Mouse (Mus musculus): ENCODE measurements at regions not wholly inside any gene's neighbourhood (a gene's known extent, or its start where the extent isn't known, plus 50 kb on each side); places are given as distances from the start of the nearest gene placed in this dataset.

DNA sequence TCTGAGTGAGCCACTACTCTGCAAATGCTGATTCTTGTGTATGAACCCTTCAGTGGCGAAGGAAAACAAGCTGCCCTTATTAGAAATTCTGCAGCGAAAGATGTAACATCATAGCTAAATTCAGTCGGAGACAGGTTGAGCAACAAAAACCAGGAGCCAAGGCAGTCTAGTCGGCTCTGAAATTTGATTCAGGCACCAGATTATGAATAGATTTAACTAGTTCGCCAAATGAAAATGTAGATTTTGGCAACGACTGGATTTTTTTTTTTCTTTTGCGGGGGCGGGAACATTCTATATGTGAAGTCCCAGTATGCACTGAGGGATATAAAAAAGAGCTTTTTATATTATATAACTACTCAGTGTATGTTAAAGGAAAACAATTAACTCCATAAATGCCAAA is 847.9 kb downstream of the Kcnj2 start:
- Histone ChIP-seq H3K36me3 (replicated peaks) (no peaks in the 10 kb centered on the region), H3K4me3 (no peak overlapping the region), H3K27me3 (replicated peaks; ENCODE audit: low read depth, poor library complexity, severe bottlenecking) (no peaks in the 10 kb centered on the region), H3K4me1 (no peaks in the 10 kb centered on the region), H3K27ac (replicated peaks) (no peak overlapping the region), H3K9me3 (no peaks in the 10 kb centered on the region)
- WGBS: 90% methylated on average over 8 of the region's 8 CpGs
- no peak for DNase-seq (ENCODE audit: low spot score)

DNA sequence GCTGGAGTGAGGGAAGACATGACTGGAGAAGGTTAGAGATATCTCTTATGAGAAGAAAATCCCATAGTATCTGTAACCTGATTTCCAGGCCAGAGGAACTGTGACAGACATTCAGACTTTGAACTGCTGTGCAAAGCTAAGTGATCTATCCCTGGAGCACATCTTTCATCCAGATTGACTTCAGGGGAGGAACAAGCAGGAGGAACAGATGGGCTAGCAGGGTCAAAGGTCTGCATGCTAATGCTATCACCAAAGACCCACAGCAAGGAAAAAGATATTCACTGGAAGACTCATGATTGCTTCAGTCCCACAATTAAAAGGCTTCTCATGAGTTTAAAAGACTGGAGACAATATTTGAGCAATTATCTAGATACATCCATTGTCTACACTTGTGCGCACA is 855.7 kb upstream of the Sox9 start:
- Histone ChIP-seq H3K4me3 (no peak overlapping the region), H3K27ac (replicated peaks) (no peak overlapping the region), H3K36me3 (replicated peaks) (no peaks in the 10 kb centered on the region), H3K27me3 (replicated peaks; ENCODE audit: low read depth, poor library complexity, severe bottlenecking) (no peaks in the 10 kb centered on the region), H3K4me1 (peaks cover 15% of the 10 kb centered on the region), H3K9me3 (no peaks in the 10 kb centered on the region)
- no peak for DNase-seq (ENCODE audit: low spot score)
- 95% methylated on average over 1 of the region's 1 CpGs for WGBS

DNA sequence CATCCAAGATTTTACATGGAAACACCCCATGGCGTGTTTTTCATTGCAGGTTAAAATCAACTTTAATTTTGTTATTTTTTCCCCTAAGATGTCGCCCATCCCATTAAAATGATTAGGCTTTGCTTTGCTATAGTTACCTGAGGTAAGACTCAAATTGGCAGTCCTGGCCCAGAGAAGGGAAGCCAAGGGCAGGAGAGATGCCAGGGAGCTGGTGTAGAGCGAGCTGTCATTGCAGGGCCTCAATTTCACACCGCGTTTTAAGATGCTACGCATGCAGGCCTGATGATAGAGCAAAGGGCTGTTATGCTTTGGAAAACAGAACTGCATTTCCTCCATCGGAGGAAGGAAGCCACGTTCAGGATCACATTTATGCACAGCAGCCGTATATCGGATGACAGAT is 852.7 kb upstream of the Sox9 start:
- H3K27me3 ChIP-seq (replicated peaks; ENCODE audit: low read depth, poor library complexity, severe bottlenecking): no peaks in the 10 kb centered on the region
- no peak for DNase-seq (ENCODE audit: low spot score)
- H3K27ac ChIP-seq (replicated peaks): 0 out of 2 replicates have a peak overlapping the region, but pooled peaks have one; percentile 48
- no peaks in the 10 kb centered on the region for H3K9me3 ChIP-seq
- H3K36me3 ChIP-seq (replicated peaks): no peaks in the 10 kb centered on the region
- peaks cover 13% of the 10 kb centered on the region for H3K4me1 ChIP-seq
- WGBS: 71% methylated on average over 10 of the region's 10 CpGs
- H3K4me3 ChIP-seq: no peak overlapping the region

DNA sequence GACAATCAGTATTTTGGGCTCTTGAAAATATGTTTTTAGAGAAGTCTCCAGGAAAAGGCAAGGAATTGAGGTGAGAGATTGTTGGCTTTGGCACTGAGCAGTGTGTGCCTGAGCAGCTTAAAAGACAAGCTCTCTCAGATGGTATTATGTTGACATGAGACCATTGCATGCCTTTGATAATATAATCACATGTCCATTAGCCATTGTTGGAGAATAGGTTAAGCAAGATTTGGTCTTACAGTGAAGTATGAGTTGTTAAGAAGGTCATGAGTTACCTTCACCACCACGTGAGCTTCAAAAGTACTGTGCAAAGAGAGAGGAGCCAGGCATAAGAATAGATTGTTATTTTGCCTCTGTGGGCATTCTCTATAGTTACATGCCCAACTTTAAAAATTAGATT is 850.0 kb upstream of the Sox9 start:
- no peaks in the 10 kb centered on the region for H3K27me3 ChIP-seq (replicated peaks; ENCODE audit: low read depth, poor library complexity, severe bottlenecking)
- H3K9me3 ChIP-seq: no peaks in the 10 kb centered on the region
- H3K36me3 ChIP-seq (replicated peaks): no peaks in the 10 kb centered on the region
- H3K4me3 ChIP-seq: no peak overlapping the region
- no peak overlapping the region for H3K27ac ChIP-seq (replicated peaks)
- WGBS: 81% methylated on average over 1 of the region's 1 CpGs
- H3K4me1 ChIP-seq: peaks cover 13% of the 10 kb centered on the region
- no peak for DNase-seq (ENCODE audit: low spot score)

DNA sequence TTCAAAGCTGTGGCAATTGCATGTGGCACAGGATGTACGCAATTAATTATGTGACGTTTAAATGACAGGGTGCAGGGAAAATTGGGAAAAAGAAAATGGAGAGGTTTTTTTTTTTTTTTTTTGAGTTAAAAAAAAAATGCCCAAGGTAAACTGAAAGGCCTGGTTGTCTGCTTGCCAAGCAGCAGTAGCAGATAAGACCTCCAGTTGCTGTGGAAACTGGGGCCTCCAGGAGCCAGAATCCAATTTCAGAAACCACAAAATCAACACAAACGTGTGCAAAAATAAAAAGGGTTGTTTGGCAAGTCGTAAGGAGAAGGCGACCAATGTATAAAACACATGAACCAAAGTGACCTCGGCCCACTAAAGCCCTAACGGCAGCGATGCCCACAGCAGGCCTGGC is 837.7 kb upstream of the Sox9 start:
- Histone ChIP-seq H3K4me3 (no peak overlapping the region), H3K27ac (replicated peaks) (no peak overlapping the region), H3K9me3 (no peaks in the 10 kb centered on the region), H3K4me1 (peaks cover 29% of the 10 kb centered on the region), H3K27me3 (replicated peaks; ENCODE audit: low read depth, poor library complexity, severe bottlenecking) (no peaks in the 10 kb centered on the region), H3K36me3 (replicated peaks) (no peaks in the 10 kb centered on the region)
- 70% methylated on average over 8 of the region's 8 CpGs for WGBS
- no peak for DNase-seq (ENCODE audit: low spot score)

DNA sequence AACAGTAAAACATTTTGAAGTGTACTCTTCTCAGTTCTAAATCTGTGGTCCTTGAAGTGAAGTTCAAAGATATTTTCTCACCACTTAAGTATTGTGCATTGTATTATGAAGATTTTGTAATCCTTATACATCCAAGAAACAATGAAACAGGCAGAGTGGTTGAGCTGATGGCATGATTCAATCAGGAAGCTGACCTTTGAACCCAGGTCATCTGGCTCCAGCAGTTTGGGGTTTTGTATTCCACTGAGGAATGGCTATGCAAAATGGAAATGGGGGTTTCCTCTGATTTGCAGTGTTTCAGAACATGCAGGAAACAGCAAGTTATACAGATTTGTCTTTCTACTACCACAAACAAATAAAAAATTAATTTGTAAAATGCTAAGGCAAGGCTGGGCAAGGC is 836.2 kb upstream of the Sox9 start:
- Histone ChIP-seq H3K27me3 (replicated peaks; ENCODE audit: low read depth, poor library complexity, severe bottlenecking) (no peaks in the 10 kb centered on the region), H3K9me3 (no peaks in the 10 kb centered on the region), H3K36me3 (replicated peaks) (no peaks in the 10 kb centered on the region), H3K4me3 (no peak overlapping the region), H3K27ac (replicated peaks) (peak overlapping the region; percentile 37; the same call in 1 of the 2 replicates), H3K4me1 (peaks cover 29% of the 10 kb centered on the region)
- DNase-seq (ENCODE audit: low spot score): no peak

DNA sequence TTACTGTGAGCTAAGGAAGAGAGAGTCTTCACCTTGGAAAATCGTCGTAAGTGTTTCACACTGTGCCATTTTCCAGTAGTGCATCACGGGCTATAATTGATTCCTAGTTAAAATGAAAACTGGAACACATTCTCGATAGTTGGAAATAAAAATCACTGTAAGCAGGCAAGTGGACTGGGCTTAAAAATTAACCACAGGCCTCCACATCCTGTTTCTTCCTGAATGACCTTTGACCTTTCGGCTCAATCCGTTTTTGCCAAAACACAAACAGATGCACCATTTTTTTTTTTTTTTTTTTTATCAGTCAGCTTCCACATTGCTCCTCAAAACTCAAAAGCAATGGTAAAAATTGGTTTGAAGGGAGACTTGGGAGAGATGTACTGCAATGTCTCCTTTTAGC is 834.4 kb upstream of the Sox9 start:
- WGBS: 65% methylated on average over 6 of the region's 6 CpGs
- H3K36me3 ChIP-seq (replicated peaks): no peaks in the 10 kb centered on the region
- no peaks in the 10 kb centered on the region for H3K9me3 ChIP-seq
- no peaks in the 10 kb centered on the region for H3K27me3 ChIP-seq (replicated peaks; ENCODE audit: low read depth, poor library complexity, severe bottlenecking)
- no peak overlapping the region for H3K4me3 ChIP-seq
- no peak overlapping the region for H3K27ac ChIP-seq (replicated peaks)
- no peak for DNase-seq (ENCODE audit: low spot score)
- peaks cover 30% of the 10 kb centered on the region for H3K4me1 ChIP-seq

DNA sequence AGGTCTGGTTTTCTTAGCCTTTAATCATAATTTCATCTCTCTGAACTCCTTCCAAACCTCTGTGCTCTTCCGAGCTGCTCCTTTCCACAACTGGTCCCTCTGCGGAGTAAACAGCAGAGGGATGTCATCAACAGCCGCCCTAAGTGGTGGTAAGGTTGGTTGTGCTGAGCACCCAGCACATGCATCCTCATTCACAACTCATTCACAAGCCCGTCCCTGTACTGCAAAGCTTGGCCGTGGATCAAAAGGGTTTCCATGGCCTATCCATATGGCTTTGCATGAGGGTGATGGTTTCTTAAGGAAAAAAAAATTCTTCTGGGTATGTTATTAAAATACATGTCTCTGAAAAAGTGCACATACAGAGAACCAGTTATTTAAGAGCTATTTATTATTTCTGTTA is 828.6 kb upstream of the Sox9 start:
- DNase-seq (ENCODE audit: low spot score): no peak
- peaks cover 17% of the 10 kb centered on the region; the same call in 1 of the 2 replicates for H3K4me1 ChIP-seq
- no peaks in the 10 kb centered on the region for H3K27me3 ChIP-seq (replicated peaks; ENCODE audit: low read depth, poor library complexity, severe bottlenecking)
- no peaks in the 10 kb centered on the region for H3K9me3 ChIP-seq
- WGBS: 75% methylated on average over 5 of the region's 5 CpGs
- no peak overlapping the region for H3K27ac ChIP-seq (replicated peaks)
- no peak overlapping the region for H3K4me3 ChIP-seq
- no peaks in the 10 kb centered on the region for H3K36me3 ChIP-seq (replicated peaks)

DNA sequence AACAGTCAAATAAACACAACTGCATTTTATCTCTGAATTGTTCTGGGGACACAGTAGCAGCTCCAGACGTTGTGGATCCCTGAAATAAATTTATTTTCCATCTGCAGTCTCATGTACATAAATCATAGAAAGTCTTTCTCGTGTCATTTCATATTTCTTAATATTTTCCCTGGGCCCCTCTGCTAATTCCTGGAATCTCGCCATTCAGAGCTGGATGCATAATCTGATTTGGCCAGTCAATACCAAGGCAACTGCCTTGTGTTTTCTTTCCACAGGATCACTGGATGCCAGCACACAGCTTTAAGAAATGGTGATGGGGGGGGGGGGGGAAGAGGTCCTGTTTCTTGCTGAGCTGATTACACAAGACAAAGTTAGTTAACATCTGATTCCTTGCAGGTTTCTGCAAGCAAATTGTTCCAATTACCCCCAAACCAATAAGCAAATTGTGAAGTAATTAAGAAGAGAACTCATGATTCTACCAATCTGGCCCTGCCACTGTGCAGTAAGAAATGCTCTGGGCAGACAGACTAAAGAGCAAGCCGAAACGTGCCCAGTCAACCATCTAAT is 824.2 kb upstream of the Sox9 start:
- Histone ChIP-seq H3K27ac (replicated peaks) (no peak overlapping the region), H3K4me1 (peaks cover 20% of the 10 kb centered on the region), H3K27me3 (replicated peaks; ENCODE audit: low read depth, poor library complexity, severe bottlenecking) (no peaks in the 10 kb centered on the region), H3K9me3 (no peaks in the 10 kb centered on the region), H3K4me3 (no peak overlapping the region), H3K36me3 (replicated peaks) (no peaks in the 10 kb centered on the region)
- peak; percentile 30 for DNase-seq (ENCODE audit: low spot score)
- whole genome bisulfite sequencing: 63% methylated on average over 5 of the region's 5 CpGs

DNA sequence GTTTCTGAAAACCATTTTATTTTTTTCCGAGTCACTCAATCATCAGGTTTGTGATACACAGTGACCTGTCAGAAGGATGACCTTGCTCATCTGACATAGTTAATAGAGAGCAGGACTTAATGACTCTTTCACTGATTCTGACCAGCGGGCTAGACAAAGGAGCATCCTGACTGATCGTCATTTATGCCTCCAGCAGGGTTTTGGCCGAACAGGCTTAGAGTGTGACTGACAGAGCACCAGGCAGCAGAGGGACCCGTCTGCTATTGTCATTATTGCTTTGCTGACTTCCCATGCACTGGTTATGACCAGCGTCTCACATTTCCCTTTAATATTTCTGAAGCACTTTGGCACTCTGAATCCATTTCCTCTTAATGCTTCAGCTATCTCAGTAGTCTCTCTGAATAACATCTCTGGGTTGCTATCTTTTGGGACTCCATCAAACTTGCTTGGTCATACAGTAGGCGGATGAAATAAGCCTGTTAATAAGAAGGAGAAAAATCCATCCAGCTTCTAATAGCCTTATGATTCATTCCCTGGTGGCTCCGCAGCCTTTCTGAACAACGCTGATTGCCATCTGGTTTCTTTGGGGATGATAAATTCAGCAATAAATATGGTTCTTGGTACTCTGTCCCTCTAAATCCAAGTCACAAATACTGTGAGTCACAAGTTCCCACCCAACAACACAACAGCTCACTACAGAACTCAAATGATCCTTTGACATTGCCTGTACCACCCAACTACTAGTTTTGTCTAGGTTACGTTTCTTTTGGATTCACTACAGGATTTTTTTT is 820.8 kb upstream of the Sox9 start:
- no peaks in the 10 kb centered on the region for H3K36me3 ChIP-seq (replicated peaks)
- no peak for DNase-seq (ENCODE audit: low spot score)
- H3K4me3 ChIP-seq: no peak overlapping the region
- no peaks in the 10 kb centered on the region for H3K27me3 ChIP-seq (replicated peaks; ENCODE audit: low read depth, poor library complexity, severe bottlenecking)
- H3K27ac ChIP-seq (replicated peaks): no peak overlapping the region
- H3K4me1 ChIP-seq: peaks cover 24% of the 10 kb centered on the region
- no peaks in the 10 kb centered on the region for H3K9me3 ChIP-seq
- 63% methylated on average over 10 of the region's 10 CpGs for WGBS

DNA sequence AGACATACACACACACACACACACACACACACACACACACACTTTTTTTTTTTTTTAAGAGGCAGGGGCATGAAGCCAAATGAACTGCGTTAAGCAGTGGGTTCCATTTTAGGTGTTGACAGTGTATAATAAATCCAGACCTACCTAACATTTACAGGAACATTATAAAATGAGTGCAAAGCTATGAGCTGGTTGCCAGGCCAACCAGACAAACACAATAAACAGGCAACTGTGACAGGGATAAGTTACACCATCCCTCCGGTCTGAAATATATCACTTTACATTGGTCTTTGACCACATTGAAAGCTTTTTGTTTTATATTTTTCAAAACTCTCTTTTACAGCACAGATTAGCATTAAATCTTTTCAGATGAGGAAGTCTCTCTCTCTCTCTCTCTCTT is 820.2 kb upstream of the Sox9 start:
- Histone ChIP-seq H3K4me1 (peaks cover 24% of the 10 kb centered on the region), H3K27me3 (replicated peaks; ENCODE audit: low read depth, poor library complexity, severe bottlenecking) (no peaks in the 10 kb centered on the region), H3K27ac (replicated peaks) (no peak overlapping the region), H3K36me3 (replicated peaks) (no peaks in the 10 kb centered on the region), H3K4me3 (no peak overlapping the region), H3K9me3 (no peaks in the 10 kb centered on the region)
- WGBS: 68% methylated on average over 2 of the region's 2 CpGs
- peak; percentile 29 for DNase-seq (ENCODE audit: low spot score)

DNA sequence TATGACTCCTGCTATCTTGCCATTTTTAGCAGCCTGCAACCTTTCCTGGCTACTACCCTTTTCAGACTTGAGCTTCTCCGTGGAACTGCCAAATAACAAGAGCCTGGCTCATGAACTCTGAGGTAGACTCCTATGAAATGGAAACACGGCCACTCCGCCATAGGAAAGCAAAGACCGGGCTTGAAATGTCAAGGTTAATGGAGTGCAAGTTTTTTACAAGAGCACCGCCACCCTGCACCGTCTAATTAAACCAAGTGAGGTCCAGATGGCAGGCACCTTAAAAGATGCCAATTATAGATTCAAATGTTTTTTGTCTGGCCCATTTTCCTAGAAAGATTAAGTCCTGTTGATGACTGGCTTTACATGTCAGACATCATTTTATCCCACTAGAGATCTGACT is 818.0 kb upstream of the Sox9 start:
- DNase-seq (ENCODE audit: low spot score): no peak
- H3K27ac ChIP-seq (replicated peaks): no peak overlapping the region; the same call in 1 of the 2 replicates
- 69% methylated on average over 6 of the region's 6 CpGs for WGBS
- H3K4me3 ChIP-seq: no peak overlapping the region
- no peaks in the 10 kb centered on the region for H3K9me3 ChIP-seq
- H3K27me3 ChIP-seq (replicated peaks; ENCODE audit: low read depth, poor library complexity, severe bottlenecking): no peaks in the 10 kb centered on the region
- no peaks in the 10 kb centered on the region for H3K36me3 ChIP-seq (replicated peaks)
- peaks cover 10% of the 10 kb centered on the region; the same call in 1 of the 2 replicates for H3K4me1 ChIP-seq

DNA sequence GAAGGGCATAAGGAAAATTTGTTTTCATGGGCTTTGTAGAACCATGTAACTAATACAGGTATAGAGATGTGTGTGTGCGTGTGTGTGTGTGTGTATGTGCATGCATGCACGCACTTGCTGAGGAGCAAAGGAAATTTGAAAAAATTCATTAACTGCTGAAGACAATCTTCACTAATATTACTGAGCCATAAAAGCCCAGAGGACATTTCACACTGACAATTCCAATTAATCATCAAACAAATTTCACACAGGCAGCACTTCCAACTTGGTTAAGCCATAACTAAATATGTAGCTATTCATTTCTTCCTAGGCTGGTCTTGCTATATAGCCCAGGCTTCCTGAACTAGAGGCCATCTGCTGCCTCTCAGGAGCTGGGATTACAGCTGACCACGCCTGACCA is 815.6 kb upstream of the Sox9 start:
- Histone ChIP-seq H3K27me3 (replicated peaks; ENCODE audit: low read depth, poor library complexity, severe bottlenecking) (no peaks in the 10 kb centered on the region), H3K36me3 (replicated peaks) (no peaks in the 10 kb centered on the region), H3K27ac (replicated peaks) (no peak overlapping the region), H3K4me1 (peaks cover 5% of the 10 kb centered on the region; the same call in 1 of the 2 replicates), H3K4me3 (no peak overlapping the region), H3K9me3 (no peaks in the 10 kb centered on the region)
- DNase-seq (ENCODE audit: low spot score): no peak
- 94% methylated on average over 3 of the region's 3 CpGs for WGBS

Measured in embryonic facial prominence, embryonic 10.5 days (tissue).